Mouse (Mus musculus) E14TG2a.4 (cell line): ENCODE data around the gene Gm5294.

Source experiments
- H3K27me3 ChIP-seq: 2 replicates; pipeline ENCODE4 v1.6.1; 2014; ENCODE audit warnings: low read length, control low read depth; ENCODE audit not compliant: insufficient read depth
- H3K36me3 ChIP-seq: 2 replicates; pipeline ENCODE4 v1.6.1; 2014; ENCODE audit warnings: low read length, control low read depth; ENCODE audit not compliant: insufficient read depth
- H3K4me1 ChIP-seq: replicated peaks from 2 replicates; pipeline ENCODE4 v1.6.1; 2014; ENCODE audit warnings: low read depth, low read length, control low read depth
- H3K4me3 ChIP-seq: replicated peaks from 2 replicates; pipeline ENCODE4 v1.5.1; 2014; ENCODE audit warnings: mild to moderate bottlenecking, low read length
- H3K9me3 ChIP-seq: 2 replicates; pipeline ENCODE4 v1.6.1; 2014; ENCODE audit warnings: low read length, control low read depth
- CTCF ChIP-seq: conservative IDR thresholded peaks from 2 replicates; pipeline ENCODE4 v1.5.1; 2014; ENCODE audit warnings: low read length
- NANOG ChIP-seq: IDR thresholded peaks from 2 replicates; pipeline ENCODE4 v1.6.1; 2014; ENCODE audit warnings: borderline replicate concordance, low read length, mixed read lengths
- POU5F1 ChIP-seq: IDR thresholded peaks from 2 replicates; pipeline ENCODE4 v1.6.1; 2014; ENCODE audit warnings: low read length, borderline replicate concordance

The Gm5294 gene

GRCm38 (mm10) chr5:138853349-138853748 is 33.5 kb downstream of the Gm5294 start:
- peaks cover 8% of the 10 kb centered on the region for H3K27me3 ChIP-seq
- no peaks in the 10 kb centered on the region for H3K36me3 ChIP-seq
- TF ChIP-seq NANOG (no peak), POU5F1 (no peak), CTCF (no peak)
- H3K9me3 ChIP-seq, result peaks cover 5% of the 10 kb centered on the region
- H3K4me1 ChIP-seq, result peaks cover 22% of the 10 kb centered on the region
- H3K4me3 ChIP-seq, result no peak overlapping the region

GRCm38 (mm10) chr5:138857010-138857617 is 37.2 kb downstream of the Gm5294 start:
- Histone ChIP-seq H3K9me3 (peaks cover 3% of the 10 kb centered on the region), H3K4me3 (no peak overlapping the region), H3K27me3 (peaks cover 5% of the 10 kb centered on the region; the same call in 1 of the 2 replicates), H3K4me1 (peaks cover 9% of the 10 kb centered on the region; the same call in 1 of the 2 replicates), H3K36me3 (no peaks in the 10 kb centered on the region)
- TF ChIP-seq CTCF (peak; percentile 50), NANOG (no peak)

GRCm38 (mm10) chr5:138857811-138858251 is 38.0 kb downstream of the Gm5294 start:
- H3K4me3 ChIP-seq, result no peak overlapping the region
- peaks cover 5% of the 10 kb centered on the region; the same call in 1 of the 2 replicates for H3K27me3 ChIP-seq
- H3K36me3 ChIP-seq, result no peaks in the 10 kb centered on the region
- no peaks in the 10 kb centered on the region; the same call in 1 of the 2 replicates for H3K9me3 ChIP-seq
- H3K4me1 ChIP-seq, result peaks cover 9% of the 10 kb centered on the region; the same call in 1 of the 2 replicates
- TF ChIP-seq NANOG, result no peak
- no peak for TF ChIP-seq CTCF
- no peak for TF ChIP-seq POU5F1

- Histone ChIP-seq H3K4me1 (no peaks in the 10 kb centered on the region), H3K36me3 (no peaks in the 10 kb centered on the region), H3K9me3 (no peaks in the 10 kb centered on the region), H3K27me3 (peaks cover 19% of the 10 kb centered on the region), H3K4me3 (no peak overlapping the region)
- TF ChIP-seq NANOG, result no peak
- TF ChIP-seq POU5F1, result no peak
- TF ChIP-seq CTCF, result no peak
Measured at GRCm38 (mm10) chr5:138863681-138864146, 43.8 kb downstream of the Gm5294 start.

DNA sequence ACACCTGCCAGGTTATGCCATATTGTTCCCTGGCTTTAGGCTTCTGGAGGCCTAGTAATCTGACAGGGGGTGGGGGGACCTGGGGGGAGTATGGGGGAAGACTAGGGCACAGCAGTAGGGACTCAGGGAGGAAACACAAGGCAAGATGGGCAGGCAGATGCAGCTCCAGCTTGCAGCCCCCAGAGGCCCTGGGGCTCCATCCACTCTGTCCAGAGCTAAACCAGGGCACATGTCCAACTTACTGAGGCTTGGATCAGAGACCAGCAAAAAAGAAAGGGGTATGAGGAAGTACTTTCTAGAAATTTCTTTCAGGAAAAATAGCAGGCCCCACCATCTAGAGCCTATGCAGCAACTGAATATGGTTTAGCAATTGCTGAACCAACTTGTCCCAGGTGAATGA is 44.3 kb downstream of the Gm5294 start:
- no peaks in the 10 kb centered on the region for H3K36me3 ChIP-seq
- no peak overlapping the region for H3K4me3 ChIP-seq
- no peak for TF ChIP-seq POU5F1
- no peak for TF ChIP-seq NANOG
- TF ChIP-seq CTCF, result no peak
- H3K9me3 ChIP-seq, result no peaks in the 10 kb centered on the region
- peaks cover 19% of the 10 kb centered on the region for H3K27me3 ChIP-seq
- no peaks in the 10 kb centered on the region for H3K4me1 ChIP-seq

DNA sequence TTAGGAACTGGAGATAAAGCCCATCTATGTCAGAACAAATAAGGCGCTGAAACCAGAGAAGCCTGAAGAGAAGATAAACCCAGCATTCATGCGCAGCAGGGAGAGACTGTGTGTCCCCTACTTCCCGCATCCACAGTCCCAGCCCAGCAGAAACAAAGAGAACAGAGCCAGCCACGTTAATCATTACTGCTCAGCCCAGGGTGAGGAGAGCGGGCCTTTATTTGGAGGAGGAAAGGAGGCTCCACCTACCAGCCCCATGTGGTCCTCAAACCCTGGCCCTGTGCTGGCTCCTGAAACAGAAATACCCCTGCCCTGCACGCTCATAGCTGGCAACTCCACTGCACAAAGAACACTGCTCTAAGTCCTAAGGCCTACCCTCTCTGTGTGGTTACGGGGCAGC is 45.0 kb downstream of the Gm5294 start:
- H3K4me1 ChIP-seq, result no peaks in the 10 kb centered on the region
- H3K9me3 ChIP-seq, result no peaks in the 10 kb centered on the region
- TF ChIP-seq POU5F1, result no peak
- no peak for TF ChIP-seq CTCF
- TF ChIP-seq NANOG, result no peak
- H3K4me3 ChIP-seq, result no peak overlapping the region
- no peaks in the 10 kb centered on the region for H3K36me3 ChIP-seq
- peaks cover 20% of the 10 kb centered on the region for H3K27me3 ChIP-seq

DNA sequence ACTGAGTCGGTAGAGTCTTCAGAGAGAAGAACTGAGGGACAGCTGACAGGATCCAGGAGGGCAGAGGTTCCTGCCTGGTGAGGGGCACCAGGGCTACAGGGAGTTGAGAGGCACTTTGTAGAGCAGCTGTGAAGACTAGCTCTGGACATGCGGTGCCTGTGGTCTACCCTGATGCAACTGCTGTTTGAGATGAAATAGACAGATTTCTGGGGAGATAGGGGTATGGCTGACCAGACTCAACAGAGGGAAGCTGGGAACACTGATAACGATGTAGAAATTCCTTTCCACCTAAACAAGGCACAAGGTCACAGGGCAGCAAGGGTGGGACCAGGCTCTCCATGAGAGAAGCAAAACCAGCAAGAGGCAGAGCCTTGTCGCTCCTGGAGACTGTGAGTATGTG is 45.8 kb downstream of the Gm5294 start:
- Histone ChIP-seq H3K27me3 (peaks cover 18% of the 10 kb centered on the region), H3K4me3 (no peak overlapping the region)
- TF ChIP-seq NANOG (no peak), CTCF (no peak), POU5F1 (no peak)

More for the DNA sequence above, 45.8 kb downstream of the Gm5294 start:
- H3K9me3 ChIP-seq, result no peaks in the 10 kb centered on the region
- no peaks in the 10 kb centered on the region for H3K4me1 ChIP-seq
- H3K36me3 ChIP-seq, result no peaks in the 10 kb centered on the region
